Mouse (Mus musculus): ENCODE data around the gene A930033H14Rik. TPM values are rescaled to one million over a fixed set of nuclear protein-coding genes. Genes with fewer than 3 reads are reported as not detected.

The A930033H14Rik gene
- polyA plus RNA-seq, 1 experiment from 2014 or later, result 1.2 TPM

DNA sequence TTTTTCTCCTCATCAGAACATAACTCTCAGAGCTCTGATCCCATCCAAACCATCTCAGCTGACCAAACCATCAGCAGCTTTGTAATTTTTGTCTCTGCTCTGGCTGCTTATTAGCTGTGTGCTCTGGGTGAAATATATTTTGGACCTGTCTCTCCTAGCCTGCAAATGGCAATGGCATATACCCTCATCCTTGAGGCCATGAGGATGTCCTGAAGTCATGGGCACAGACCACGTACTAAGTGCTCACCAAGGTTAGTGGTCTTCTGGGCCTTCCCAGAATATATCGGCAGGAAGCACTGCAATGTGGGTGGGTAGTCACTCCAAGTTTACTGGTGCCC lies 6.4 kb upstream of the A930033H14Rik start:
- H3K36me3 ChIP-seq (ENCODE audit: control insufficient read depth, insufficient read depth, low read length), result peaks cover 5% of the 10 kb centered on the region; the same call in 1 of the 2 replicates
- ATAC-seq (ENCODE audit: low FRiP score, low TSS enrichment) (peak; percentile 30; the same call in 1 of the 2 replicates), DNase-seq (ENCODE audit: low spot score) (no peak)
- H3K27ac ChIP-seq (replicated peaks), result no peak overlapping the region
- H3K4me2 ChIP-seq (replicated peaks; ENCODE audit: low read depth), result no peak overlapping the region
- 0 out of 2 replicates have a peak, but pooled peaks cover under 1% of the 10 kb centered on the region for H3K4me1 ChIP-seq (replicated peaks; ENCODE audit: control insufficient read depth, insufficient read depth)
- 91% methylated on average over 2 of the region's 2 CpGs for WGBS
- TF ChIP-seq CTCF (IDR thresholded peaks at IDR 0.05; ENCODE audit: low read depth), result no peak
- no peak for TF ChIP-seq EP300 (optimal IDR thresholded peaks at IDR 0.05)
- no peak overlapping the region for H3K9ac ChIP-seq (ENCODE audit: low read length)
- no peaks in the 10 kb centered on the region for H3K9me3 ChIP-seq (ENCODE audit: control insufficient read depth, low read length)
- no peaks in the 10 kb centered on the region for H3K27me3 ChIP-seq (ENCODE audit: control insufficient read depth, insufficient read depth, low read length)
- no peak overlapping the region for H3K4me3 ChIP-seq (ENCODE audit: low read depth, low read length)

DNA sequence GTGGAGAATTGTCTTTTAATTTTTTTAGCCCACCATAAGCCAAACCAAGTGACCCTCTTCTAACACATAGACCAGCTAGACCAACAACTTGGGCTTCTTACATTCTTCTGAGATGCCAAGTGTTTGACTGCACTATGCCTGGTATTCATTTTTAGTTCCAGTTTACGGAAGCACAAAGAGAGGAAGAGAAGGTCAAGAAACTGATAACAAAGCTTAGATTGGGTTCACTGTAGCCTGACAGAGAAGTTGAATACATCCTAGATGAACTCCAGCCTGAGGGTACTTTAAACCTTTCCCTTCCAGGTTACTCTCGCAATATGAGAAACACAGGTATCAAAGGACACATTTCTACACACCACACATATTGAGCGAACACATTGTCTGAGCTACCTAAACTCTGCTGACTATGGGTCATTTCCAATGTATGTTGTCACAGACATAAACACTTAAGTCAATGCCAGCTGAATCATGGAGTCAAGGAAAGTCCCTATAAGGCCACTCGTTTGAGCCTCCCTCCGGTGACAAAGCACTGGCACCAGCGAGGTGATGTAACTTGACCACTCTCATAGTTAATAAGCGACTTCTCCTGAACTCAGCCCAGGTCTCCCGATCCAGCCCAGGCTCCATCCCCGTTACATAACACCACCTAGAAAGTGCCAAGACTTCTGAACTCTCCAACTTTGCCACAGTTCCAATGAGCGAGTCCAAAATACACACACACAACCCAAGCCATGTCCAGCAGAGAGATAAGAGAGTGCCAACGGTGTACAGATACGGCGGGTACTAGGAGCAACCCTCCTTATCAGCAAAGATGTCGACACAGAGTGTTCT lies 5.8 kb upstream of the A930033H14Rik start:
- Histone ChIP-seq H3K4me2 (replicated peaks; ENCODE audit: low read depth) (no peak overlapping the region), H3K4me3 (ENCODE audit: low read depth, low read length) (no peak overlapping the region), H3K36me3 (ENCODE audit: control insufficient read depth, insufficient read depth, low read length) (peaks cover 5% of the 10 kb centered on the region; the same call in 1 of the 2 replicates), H3K9me3 (ENCODE audit: control insufficient read depth, low read length) (no peaks in the 10 kb centered on the region), H3K9ac (ENCODE audit: low read length) (no peak overlapping the region), H3K27me3 (ENCODE audit: control insufficient read depth, insufficient read depth, low read length) (no peaks in the 10 kb centered on the region), H3K4me1 (replicated peaks; ENCODE audit: control insufficient read depth, insufficient read depth) (0 out of 2 replicates have a peak, but pooled peaks cover 3% of the 10 kb centered on the region), H3K27ac (replicated peaks) (no peak overlapping the region)
- TF ChIP-seq EP300 (optimal IDR thresholded peaks at IDR 0.05) (no peak), CTCF (IDR thresholded peaks at IDR 0.05; ENCODE audit: low read depth) (no peak)
- WGBS, result 77% methylated on average over 14 of the region's 14 CpGs
- ATAC-seq (ENCODE audit: low FRiP score, low TSS enrichment) (peak; percentile 55), DNase-seq (ENCODE audit: low spot score) (no peak)

DNA sequence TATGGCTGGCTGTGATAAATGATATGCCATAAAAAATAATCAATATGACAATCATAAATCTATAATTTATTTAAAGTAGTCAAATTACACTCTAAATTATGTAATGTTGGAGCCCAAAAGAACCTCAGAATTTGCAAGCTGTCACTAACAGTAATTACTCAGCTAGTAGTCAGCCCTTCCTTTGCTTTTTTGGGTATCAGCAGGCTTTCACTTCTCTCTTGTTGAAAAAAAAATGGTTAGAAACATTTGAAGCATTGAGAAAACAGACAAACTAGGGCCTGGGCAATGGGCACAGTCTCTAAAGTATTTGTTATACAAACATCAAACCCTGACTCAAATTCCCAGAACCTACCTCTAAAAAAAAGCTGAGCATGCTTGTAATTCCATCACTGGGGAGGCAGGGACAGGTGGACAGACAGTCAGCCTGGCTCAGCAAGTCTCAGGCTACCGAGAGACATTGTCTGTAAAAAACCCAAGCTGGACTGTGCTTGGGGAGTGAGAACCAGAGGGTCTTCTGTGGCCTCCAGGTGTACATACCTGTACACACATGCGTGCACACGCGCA lies 4.3 kb upstream of the A930033H14Rik start:
- TF ChIP-seq CTCF (IDR thresholded peaks at IDR 0.05; ENCODE audit: low read depth) (no peak), EP300 (optimal IDR thresholded peaks at IDR 0.05) (no peak)
- Histone ChIP-seq H3K27me3 (ENCODE audit: control insufficient read depth, insufficient read depth, low read length) (no peaks in the 10 kb centered on the region), H3K4me1 (replicated peaks; ENCODE audit: control insufficient read depth, insufficient read depth) (0 out of 2 replicates have a peak, but pooled peaks cover 3% of the 10 kb centered on the region), H3K9me3 (ENCODE audit: control insufficient read depth, low read length) (no peaks in the 10 kb centered on the region), H3K27ac (replicated peaks) (no peak overlapping the region), H3K4me2 (replicated peaks; ENCODE audit: low read depth) (no peak overlapping the region), H3K36me3 (ENCODE audit: control insufficient read depth, insufficient read depth, low read length) (peaks cover 5% of the 10 kb centered on the region; the same call in 1 of the 2 replicates), H3K4me3 (ENCODE audit: low read depth, low read length) (no peak overlapping the region), H3K9ac (ENCODE audit: low read length) (no peak overlapping the region)
- DNase-seq (ENCODE audit: low spot score) (no peak), ATAC-seq (ENCODE audit: low FRiP score, low TSS enrichment) (no peak)
- WGBS, result 95% methylated on average over 4 of the region's 4 CpGs

DNA sequence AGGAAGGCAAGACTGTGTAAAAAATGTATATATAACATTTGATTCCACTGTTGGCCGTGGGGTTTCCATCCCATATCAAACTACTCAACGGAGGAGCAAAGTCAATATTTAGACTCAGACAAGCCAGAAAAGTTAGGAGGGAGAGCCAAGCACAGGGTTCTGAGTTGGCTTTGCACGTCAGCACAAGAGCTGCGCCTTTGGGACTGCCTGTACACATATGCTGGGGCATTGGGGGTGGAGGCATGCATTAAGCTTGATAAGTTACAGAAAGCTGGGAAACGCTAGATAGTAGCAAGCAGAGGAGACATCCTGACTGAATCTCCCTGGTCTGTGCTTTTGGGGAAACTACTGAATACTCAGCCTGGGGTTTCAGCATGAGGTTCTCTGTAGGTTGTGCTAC lies 1.1 kb upstream of the A930033H14Rik start:
- peak overlapping the region; percentile 96 for H3K4me2 ChIP-seq (replicated peaks; ENCODE audit: low read depth)
- 5% methylated on average over 5 of the region's 5 CpGs for whole genome bisulfite sequencing
- peak overlapping the region; percentile 99 for H3K27ac ChIP-seq (replicated peaks)
- DNase-seq (ENCODE audit: low spot score) (peak; percentile 37), ATAC-seq (ENCODE audit: low FRiP score, low TSS enrichment) (no peak)
- peak overlapping the region; percentile 79 for H3K4me3 ChIP-seq (ENCODE audit: low read depth, low read length)
- 0 out of 2 replicates have a peak, but pooled peaks cover 3% of the 10 kb centered on the region for H3K4me1 ChIP-seq (replicated peaks; ENCODE audit: control insufficient read depth, insufficient read depth)
- no peaks in the 10 kb centered on the region for H3K9me3 ChIP-seq (ENCODE audit: control insufficient read depth, low read length)
- H3K27me3 ChIP-seq (ENCODE audit: control insufficient read depth, insufficient read depth, low read length), result no peaks in the 10 kb centered on the region
- H3K9ac ChIP-seq (ENCODE audit: low read length), result peak overlapping the region; percentile 92
- TF ChIP-seq CTCF (IDR thresholded peaks at IDR 0.05; ENCODE audit: low read depth) (no peak), EP300 (optimal IDR thresholded peaks at IDR 0.05) (no peak)
- peaks cover 5% of the 10 kb centered on the region; the same call in 1 of the 2 replicates for H3K36me3 ChIP-seq (ENCODE audit: control insufficient read depth, insufficient read depth, low read length)

DNA sequence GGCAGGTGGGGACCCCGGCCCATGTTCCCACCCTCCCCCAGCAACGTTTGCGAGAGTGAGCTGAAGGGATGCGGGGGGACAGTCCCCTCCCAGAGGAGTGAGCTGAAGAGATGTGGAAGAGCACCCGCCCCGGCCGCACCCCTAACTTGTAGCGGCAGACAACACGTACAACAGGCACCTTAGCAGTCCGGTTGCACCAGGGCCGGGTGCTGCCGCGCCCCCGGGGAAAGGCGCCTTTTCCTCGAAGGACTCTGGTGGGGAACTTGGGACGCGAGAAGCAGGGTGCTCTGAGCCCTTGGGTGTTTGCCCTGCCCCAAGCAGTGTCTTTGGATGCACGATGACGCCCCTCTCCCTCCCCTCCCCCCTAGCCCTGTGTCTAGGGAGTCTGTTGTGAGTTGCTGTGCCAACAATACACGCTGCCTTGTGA lies 566 bp upstream of the A930033H14Rik start:
- ATAC-seq (ENCODE audit: low FRiP score, low TSS enrichment) (peak; percentile 69), DNase-seq (ENCODE audit: low spot score) (peak; percentile 65)
- Histone ChIP-seq H3K9me3 (ENCODE audit: control insufficient read depth, low read length) (no peaks in the 10 kb centered on the region), H3K9ac (ENCODE audit: low read length) (peak overlapping the region; percentile 92), H3K36me3 (ENCODE audit: control insufficient read depth, insufficient read depth, low read length) (0 out of 2 replicates have a peak, but pooled peaks cover 4% of the 10 kb centered on the region), H3K4me2 (replicated peaks; ENCODE audit: low read depth) (peak overlapping the region; percentile 96), H3K27ac (replicated peaks) (peak overlapping the region; percentile 99), H3K4me3 (ENCODE audit: low read depth, low read length) (peak overlapping the region; percentile 79), H3K4me1 (replicated peaks; ENCODE audit: control insufficient read depth, insufficient read depth) (0 out of 2 replicates have a peak, but pooled peaks cover 3% of the 10 kb centered on the region), H3K27me3 (ENCODE audit: control insufficient read depth, insufficient read depth, low read length) (no peaks in the 10 kb centered on the region)
- TF ChIP-seq CTCF (IDR thresholded peaks at IDR 0.05; ENCODE audit: low read depth) (no peak), EP300 (optimal IDR thresholded peaks at IDR 0.05) (no peak)
- under 1% methylated on average over 21 of the region's 21 CpGs for WGBS

Data from stomach, postnatal 0 days (tissue).